Mouse (Mus musculus) adrenal gland, adult 2 months (tissue): Measurements from ENCODE around the gene Gm49384. TPM values are rescaled to one million over a fixed set of nuclear protein-coding genes. Genes with fewer than 3 reads are reported as not detected.
"Not testable (repeated sequence)": the region's sequence is repeated elsewhere in the genome, so short reads cannot be mapped to it uniquely, and the experiment has no call there.

Experiments
- DNase-seq: peaks from one replicate; pipeline ENCODE4 v3.0.0; 2021
- microRNA-seq, 2 experiments: library from miRNA; unstranded; fragments of <30 nt; microRNA quantifications; one replicate each; pipeline ENCODE4 v1.2.0; 2021
- polyA plus RNA-seq: library from polyadenylated mRNA; depleted of rRNA; stranded (reverse); fragments of >200 nt; gene quantifications from 2 replicates; pipeline ENCODE4 v1.2.3, GENCODE M21; 2012; rRNA removed
- total RNA-seq, 2 experiments: library from RNA; stranded (reverse); gene quantifications; 2 replicates each; pipeline ENCODE4 v1.2.3; 2021

Gene Gm49384
- total and polyA plus RNA-seq, 3 experiments, result 4.1 to 5.7 TPM; not detected in 1

DNA sequence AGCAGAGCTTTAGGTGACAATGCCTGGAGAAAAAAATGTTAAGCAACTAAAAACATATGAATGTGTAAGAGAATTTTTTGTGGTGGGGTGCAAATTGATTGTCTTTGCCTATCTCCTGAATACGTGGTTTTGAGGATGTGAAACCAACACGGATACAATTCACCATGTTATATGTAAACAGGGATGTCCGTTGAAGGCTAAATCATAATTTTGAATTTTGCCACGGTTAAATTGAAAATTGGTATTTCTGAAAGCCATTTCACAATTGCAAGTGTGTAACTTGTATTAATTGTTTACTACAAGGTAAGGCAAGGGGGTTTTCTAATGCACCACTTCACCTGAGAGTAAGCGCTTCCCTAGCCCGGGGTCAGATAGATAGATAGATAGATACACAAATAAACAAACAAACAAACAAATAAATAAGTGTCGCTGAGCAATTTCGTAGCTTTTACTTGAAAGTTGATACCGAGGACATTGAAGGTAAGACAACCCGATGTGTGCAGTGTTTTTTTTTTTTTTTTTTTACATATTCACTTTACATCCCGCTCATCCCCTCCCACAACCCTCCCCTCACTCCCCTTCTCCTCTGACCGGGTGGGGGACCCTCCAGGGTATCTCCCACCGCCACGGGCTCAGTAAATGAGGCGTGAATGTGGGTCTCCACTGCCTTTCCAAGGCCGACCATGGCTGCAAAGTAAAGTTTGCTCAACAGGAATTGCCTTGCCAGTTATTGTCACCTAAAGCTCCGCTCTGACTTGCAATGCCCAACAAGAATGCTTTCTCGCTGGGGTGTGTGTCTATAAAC is 36.2 kb downstream of the Gm49384 start:
- no peak for DNase-seq

DNA sequence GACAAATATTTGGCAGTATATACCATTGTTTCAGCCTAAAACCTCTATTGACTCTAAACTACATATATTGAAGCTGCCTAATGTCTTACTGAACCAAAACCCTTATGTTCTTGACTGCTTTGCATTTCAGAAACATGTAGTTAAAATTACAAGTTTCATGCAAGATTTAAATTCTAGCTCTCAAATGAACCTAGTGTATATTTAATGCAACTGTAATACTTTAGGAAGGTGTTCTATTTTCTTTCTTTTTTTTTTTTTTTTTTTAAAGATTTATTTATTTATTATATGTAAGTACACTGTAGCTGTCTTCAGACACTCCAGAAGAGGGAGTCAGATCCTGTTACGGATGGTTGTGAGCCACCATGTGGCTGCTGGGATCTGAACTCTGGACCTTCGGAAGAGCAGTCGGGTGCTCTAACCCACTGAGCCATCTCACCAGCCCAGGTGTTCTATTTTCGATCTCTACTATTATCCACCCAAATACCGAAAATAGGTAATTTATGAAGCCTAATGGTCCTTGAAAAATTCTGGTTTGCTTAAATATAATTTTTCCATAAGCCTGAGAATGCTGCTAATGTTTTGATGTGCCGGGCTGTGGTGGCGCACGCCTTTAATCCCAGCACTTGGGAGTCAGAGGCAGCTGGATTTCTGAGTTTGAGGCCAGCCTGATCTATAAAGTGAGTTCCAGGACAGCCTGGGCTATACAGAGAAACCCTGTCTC is 37.0 kb downstream of the Gm49384 start:
- not testable (repeated sequence) for DNase-seq

DNA sequence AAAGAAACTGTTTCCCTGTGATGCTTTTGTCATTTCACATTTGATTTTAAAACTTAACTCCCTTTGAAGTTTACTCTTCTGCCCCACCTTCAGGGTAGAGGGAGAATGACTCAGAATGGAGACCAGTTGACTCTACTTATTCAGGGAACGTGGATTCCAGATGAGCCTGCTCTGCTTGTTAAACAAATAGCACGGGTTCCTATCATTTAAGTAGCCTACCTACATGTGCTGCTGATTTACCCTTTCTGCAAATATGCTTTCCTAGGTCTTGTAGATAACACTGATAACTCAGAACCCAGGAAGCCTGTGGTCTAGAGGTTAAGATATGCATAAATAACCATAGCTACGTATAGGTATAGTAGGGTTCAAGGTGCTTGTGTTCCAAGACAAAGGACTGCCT is 39.2 kb downstream of the Gm49384 start:
- no peak for DNase-seq

DNA sequence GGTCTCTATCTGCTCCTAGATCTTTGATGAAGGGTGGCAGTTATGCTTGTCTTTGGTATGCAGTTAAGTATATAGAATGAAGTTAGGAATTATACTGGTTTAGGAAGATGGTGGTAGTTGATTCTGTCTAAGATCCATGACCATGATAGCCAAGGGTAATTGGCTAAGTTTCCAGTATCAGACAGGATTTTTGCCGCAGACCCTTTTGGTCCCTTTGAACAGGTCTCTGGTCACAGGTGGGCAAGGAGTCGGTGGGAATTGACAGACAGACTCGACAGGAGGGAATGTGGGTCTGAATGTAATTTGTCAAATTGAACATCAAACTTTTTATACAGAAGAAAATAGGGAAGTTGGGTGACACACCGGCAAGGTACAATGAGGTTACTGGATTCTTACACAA is 40.5 kb downstream of the Gm49384 start:
- not testable (repeated sequence) for DNase-seq

DNA sequence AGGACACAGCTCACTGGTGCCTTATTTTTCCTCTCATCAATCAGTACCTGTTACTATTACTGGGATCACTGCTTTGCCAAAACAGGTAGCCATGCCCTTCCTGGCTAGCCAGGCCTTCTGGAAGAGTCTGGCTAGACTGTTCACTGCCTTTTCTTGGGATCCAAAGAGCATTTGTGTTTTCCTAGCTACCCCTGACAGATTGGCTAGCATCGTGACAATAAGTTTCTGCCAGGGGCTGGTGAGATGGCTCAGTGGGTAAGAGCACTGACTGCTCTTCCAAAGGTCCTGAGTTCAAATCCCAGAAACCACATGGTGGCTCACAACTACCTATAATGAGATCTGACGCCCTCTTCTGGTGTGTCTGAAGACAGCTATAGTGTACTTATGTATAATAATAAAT is 43.4 kb downstream of the Gm49384 start:
- not testable (repeated sequence) for DNase-seq

DNA sequence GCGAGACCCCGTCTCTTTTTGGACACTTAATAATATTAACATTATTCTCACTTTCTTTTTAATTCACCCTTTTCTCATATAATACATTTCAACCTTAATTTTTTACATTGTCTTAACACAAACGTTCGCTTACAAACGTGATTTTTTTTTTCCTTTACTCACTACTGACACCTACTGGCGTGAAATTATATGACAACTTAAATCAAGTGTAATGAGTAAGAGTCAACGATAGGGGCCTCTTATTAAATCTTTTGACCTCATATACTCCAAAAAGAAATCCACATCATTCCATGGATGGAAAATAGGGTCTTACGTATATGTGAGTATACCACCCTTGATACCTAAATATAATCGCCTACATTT is 44.5 kb downstream of the Gm49384 start:
- DNase-seq, result peak; percentile 29

DNA sequence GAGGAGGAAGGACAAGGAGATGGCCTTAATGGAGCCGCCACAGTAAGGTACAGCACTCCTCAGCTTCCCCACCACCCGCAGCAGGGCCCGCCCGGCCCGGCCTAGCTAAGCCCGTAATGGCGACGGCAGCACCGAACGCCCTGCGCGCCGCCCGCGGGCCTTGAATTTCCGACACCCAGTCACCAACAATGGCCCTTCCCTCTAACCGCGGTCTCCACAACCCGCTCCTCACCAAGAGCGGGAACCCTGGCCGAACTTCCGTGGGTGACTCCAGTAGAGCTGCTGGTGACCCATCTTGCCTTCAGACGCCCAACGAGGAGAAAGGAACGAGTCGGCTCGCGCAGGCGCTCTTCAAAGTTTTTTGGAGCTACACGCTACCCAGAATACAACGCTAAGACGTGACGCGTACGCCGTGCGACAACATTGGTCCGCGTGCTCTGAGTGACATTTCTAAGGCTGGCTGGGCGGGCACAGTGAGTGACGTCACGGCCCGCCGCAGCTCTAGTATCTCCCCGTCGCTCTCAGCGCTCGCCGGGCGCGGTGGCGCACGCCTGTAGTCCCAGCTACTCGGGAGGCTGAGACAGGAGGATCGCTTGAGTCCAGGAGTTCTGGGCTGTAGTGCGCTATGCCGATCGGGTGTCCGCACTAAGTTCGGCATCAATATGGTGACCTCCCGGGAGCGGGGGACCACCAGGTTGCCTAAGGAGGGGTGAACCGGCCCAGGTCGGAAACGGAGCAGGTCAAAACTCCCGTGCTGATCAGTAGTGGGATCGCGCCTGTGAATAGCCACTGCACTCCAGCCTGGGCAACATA is 45.1 kb downstream of the Gm49384 start, which contains the start of gene Rps29:
Gene Rps29, minus strand, starts transcription at position 422 of the 813 bp plus-strand sequence.
- peak; percentile 98 for DNase-seq

DNA sequence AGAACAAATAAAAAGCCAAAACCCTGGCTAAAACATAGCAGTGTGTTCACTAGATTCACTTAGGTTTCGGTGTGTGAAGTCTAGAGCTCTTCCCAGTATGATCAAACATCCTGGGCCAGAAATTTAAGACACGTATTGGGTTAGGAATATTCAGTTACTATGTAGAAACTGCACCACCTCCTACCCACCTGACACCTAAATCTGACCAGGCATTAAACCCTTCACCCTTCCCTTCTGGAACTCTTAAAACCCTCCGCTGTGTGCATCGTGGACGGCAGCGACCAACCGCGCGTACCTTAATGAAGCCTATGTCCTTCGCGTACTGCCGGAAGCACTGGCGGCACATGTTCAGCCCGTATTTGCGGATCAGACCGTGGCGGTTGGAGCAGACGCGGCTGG is 45.7 kb downstream of the Gm49384 start:
- DNase-seq, result no peak

DNA sequence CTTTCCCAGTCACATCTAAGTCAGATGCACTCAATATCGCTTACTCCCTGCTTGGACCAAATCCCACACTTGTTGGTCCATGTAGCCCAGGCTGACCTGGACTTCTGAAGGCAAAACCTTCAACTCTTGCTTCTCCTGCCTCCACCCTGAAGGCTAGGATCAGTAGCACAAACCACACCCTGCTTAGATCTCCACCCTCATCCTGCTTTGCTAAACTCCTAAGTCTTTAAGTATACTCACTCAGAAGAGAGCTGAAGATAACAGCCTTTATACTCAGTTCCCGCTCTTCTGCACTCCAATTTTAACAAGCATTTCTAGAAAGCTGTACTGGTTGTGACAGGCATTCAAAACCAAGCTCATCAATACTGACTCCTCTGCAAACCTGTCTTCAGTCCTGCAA is 47.0 kb downstream of the Gm49384 start:
- no peak for DNase-seq

DNA sequence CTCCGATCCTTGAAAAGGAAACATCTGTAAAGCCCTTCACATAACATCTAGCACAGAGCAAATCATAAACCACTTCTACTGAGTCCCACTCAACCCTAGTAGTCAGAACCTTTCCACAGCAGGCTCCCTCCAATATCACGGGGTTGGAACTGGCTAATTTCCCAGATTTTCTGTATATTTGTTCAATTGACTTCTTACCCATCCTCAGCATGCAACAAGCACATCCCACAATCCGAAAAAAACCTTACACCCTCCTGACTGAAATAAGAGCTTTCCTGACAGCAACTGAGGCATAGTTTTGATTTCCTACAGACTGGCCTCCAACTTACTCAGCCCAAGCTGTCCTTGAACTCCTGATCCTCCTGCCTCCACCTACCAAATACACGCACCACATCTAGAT is 47.6 kb downstream of the Gm49384 start:
- no peak for DNase-seq

DNA sequence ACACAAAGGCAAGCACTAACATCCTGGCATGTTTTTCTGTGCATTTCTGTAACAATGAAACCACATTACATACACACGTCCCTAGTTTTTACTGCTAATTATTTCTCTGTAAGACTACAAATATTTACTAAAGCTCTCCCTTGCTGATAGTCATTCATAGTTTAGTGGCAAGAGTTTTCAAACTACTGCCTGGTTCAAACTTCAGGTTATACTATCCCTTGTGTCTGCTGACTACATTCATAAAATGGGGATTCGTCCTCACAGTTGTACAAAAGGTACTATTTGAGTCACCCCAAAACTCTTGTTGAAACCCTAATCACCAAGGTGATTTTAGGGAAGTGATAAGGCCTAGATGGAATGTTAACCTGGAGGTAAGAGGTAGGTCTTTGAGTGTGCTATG is 48.1 kb downstream of the Gm49384 start:
- no peak for DNase-seq

DNA sequence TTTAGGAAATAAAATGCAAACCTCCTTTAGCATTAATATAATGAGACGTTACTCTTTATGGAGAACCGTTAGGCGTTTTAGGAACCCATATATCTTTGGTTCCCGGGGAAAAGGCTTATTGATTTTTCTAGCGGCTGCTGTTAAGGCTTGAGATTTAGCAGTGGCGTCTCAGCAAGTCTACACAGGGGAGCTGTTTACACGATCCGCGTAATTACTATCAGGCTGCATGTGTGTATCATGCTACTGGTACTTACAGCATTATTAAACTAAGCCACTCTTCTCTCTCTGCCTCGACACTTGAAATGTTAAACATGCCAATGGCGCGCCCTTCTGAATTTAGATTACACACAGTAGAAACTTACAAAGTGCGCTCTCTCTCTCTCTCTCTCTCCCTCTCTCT is 54.0 kb downstream of the Gm49384 start:
- no peak for DNase-seq

DNA sequence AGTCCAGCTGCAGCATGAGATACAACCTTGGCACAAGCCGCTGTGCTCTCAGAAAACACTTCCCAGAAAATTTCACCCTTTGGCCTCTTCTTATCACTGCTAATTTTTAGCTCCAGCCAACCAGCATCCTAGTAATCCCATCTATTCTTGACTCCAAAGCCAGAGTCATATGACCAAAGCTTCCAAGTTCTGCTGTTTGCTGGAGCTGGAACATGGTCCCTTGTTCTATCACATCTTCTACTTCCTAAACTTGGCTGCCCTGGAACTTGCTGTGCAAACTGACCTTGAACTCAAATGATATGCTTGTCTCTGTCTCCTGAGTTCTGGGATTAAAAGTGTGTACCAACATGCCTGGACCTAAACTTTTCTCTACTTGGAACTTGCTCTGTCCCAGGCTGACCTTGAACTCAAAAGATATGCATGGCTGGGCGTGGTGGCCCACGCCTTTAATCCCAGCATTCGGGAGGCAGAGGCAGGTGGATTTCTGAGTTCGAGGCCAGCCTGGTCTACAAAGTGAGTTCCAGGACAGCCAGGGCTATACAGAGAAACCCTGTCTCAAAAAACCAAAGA is 56.8 kb downstream of the Gm49384 start:
- no peak for DNase-seq

DNA sequence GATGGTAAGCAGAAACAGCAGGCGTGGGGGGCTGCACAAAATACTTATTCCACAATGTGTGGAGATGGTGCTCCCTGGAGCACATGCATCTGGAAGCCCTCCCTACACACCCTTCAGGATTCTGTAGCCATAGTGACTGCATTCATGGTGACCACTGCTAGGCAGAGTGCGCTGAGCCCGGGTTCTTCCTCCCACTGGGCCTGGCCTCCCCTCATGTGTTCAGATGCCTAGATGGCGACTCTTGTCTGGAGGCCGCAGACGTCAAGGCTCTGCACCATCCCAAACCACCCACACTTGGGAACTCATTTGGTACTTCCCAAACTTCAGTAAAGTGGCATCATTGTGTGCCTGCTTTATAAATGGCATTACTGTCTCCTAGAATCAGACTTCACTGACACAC is 60.6 kb downstream of the Gm49384 start:
- no peak for DNase-seq

DNA sequence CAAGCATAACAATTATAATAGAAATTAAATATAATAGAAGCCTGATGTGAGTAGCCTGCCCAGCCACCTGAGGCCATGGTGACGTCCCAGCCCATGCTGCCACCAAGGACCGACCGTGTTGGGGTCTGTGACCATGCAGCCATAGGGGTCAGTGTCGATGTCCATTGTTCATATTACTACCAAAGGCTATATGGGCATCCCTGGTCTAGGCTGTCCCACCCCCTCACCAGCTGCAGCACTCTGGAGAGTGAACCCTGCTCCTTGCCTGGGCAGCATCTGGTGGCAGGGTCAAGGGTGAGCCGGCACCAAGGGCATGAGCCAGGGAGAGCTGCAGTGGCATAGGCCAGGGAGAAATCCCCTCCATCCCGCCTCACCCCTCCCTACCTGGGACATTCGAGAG is 64.2 kb downstream of the Gm49384 start:
- DNase-seq, result no peak

Small RNAs within 50 kb of the gene (microRNA-seq; reads per million reads assigned to microRNA genes)
- gene Gm47287 (0 reads per million in 2 experiments), gene Gm47295 (2.9 to 3.7 reads per million in 2 experiments)

Other genes starting within 250 kb of the Gm49384 start
- 1,000 to 10,000 TPM; 1,031 to 1,526 TPM for gene Rps29, start 45.1 kb downstream of the Gm49384 start, total RNA-seq
- gene Rps29, start 45.1 kb downstream of the Gm49384 start, polyA plus RNA-seq, result 962 and 1,016 TPM in 2 replicates
- gene Lrr1, start 35.5 kb downstream of the Gm49384 start, total RNA-seq, result under 1 TPM in 1 of 2 experiments, not detected in 1; 0.17 TPM
- gene Lrr1, start 35.5 kb downstream of the Gm49384 start, polyA plus RNA-seq, result 0.64 TPM in 1 of 2 replicates, not detected in the other
- gene Rpl36al, start 20.2 kb downstream of the Gm49384 start, total RNA-seq, result 100 to 1,000 TPM; 629 to 634 TPM
- 14.6 and 16.0 TPM in 2 replicates for gene Rpl36al, start 20.2 kb downstream of the Gm49384 start, polyA plus RNA-seq
- 10 to 100 TPM; 45.6 to 60.8 TPM for gene Mgat2, start 20.1 kb downstream of the Gm49384 start, total RNA-seq
- 26.7 and 29.5 TPM in 2 replicates for gene Mgat2, start 20.1 kb downstream of the Gm49384 start, polyA plus RNA-seq
- gene Gm49383, start 7.2 kb downstream of the Gm49384 start, total RNA-seq, result 1 to 10 TPM; 4.1 to 7.3 TPM
- 2.3 and 2.6 TPM in 2 replicates for gene Gm49383, start 7.2 kb downstream of the Gm49384 start, polyA plus RNA-seq
- under 1 TPM; 0.89 to 0.97 TPM for gene Dnaaf2, start 5.8 kb downstream of the Gm49384 start, total RNA-seq
- gene Dnaaf2, start 5.8 kb downstream of the Gm49384 start, polyA plus RNA-seq, result 1.1 and 1.6 TPM in 2 replicates
- 1 to 10 TPM; 1.4 to 3.8 TPM for gene Pole2, start 23.9 kb upstream of the Gm49384 start, total RNA-seq
- gene Pole2, start 23.9 kb upstream of the Gm49384 start, polyA plus RNA-seq, result 0.76 and 0.88 TPM in 2 replicates
- 1 to 10 TPM; 6.6 to 8.7 TPM for gene Klhdc1, start 36.9 kb upstream of the Gm49384 start, total RNA-seq
- gene Klhdc1, start 36.9 kb upstream of the Gm49384 start, polyA plus RNA-seq, result 0.27 and 0.48 TPM in 2 replicates
- 10 to 100 TPM; 41.6 to 66.7 TPM for gene Klhdc2, start 92.4 kb upstream of the Gm49384 start, total RNA-seq
- 69.8 and 83.5 TPM in 2 replicates for gene Klhdc2, start 92.4 kb upstream of the Gm49384 start, polyA plus RNA-seq
- gene Nemf, start 152.9 kb upstream of the Gm49384 start, total RNA-seq, result 10 to 100 TPM; 40.8 to 41.5 TPM
- gene Nemf, start 152.9 kb upstream of the Gm49384 start, polyA plus RNA-seq, result 0.61 and 0.86 TPM in 2 replicates
- 100 to 1,000 TPM; 112 to 123 TPM for gene Arf6, start 167.9 kb upstream of the Gm49384 start, total RNA-seq
- gene Arf6, start 167.9 kb upstream of the Gm49384 start, polyA plus RNA-seq, result 123 and 157 TPM in 2 replicates
- 1 to 10 TPM; 1.2 TPM for gene Gm9887, start 168.2 kb upstream of the Gm49384 start, total RNA-seq
- gene Gm9887, start 168.2 kb upstream of the Gm49384 start, polyA plus RNA-seq, result 3.8 and 3.9 TPM in 2 replicates